Mouse (Mus musculus): ENCODE data around the gene Nckap5l.

GRCm38 (mm10) chr15:99440112-99440815 lies 17.3 kb downstream of the Nckap5l start:
- TF ChIP-seq CTCF (IDR thresholded peaks at IDR 0.05) (no peak), EP300 (IDR thresholded peaks at IDR 0.05) (no peak)
